Mouse (Mus musculus) hindbrain, embryonic 16.5 days (tissue): ENCODE data around the gene Dpp3. TPM values are rescaled to one million over a fixed set of nuclear protein-coding genes. Genes with fewer than 3 reads are reported as not detected.
A peak's percentile ranks its signal among the peaks of the same experiment; 100 is the strongest.
"Not testable (repeated sequence)": the region's sequence is repeated elsewhere in the genome, so short reads cannot be mapped to it uniquely, and the experiment has no call there.

Experiments
- ATAC-seq: fragments of 200-750 bp; cut with Nextera tagmentation; 2 replicates; pipeline ENCODE4 v1.8.0; 2017; ENCODE audit warnings: moderate TSS enrichment, moderate library complexity
- H3K27ac ChIP-seq: fragments of 300-500 bp; sonication (generic); 2 replicates; pipeline ENCODE4 v1.5.1; 2014; ENCODE audit warnings: low read depth, mild to moderate bottlenecking, control low read depth, low read length, moderate library complexity
- H3K27me3 ChIP-seq: fragments of 300-500 bp; sonication (generic); replicated peaks from 2 replicates; pipeline ENCODE4 v1.6.1; 2014; ENCODE audit warnings: low read length; ENCODE audit not compliant: control insufficient read depth, insufficient read depth
- H3K36me3 ChIP-seq: fragments of 300-500 bp; sonication (generic); 2 replicates; pipeline ENCODE4 v1.6.1; 2014; ENCODE audit warnings: mild to moderate bottlenecking, low read length, moderate library complexity, mixed read lengths; ENCODE audit not compliant: control insufficient read depth, insufficient read depth
- H3K4me1 ChIP-seq: fragments of 300-500 bp; sonication (generic); 2 replicates; pipeline ENCODE4 v1.6.1; 2014; ENCODE audit warnings: low read depth, low read length; ENCODE audit not compliant: control insufficient read depth, insufficient read depth
- H3K4me2 ChIP-seq: fragments of 300-500 bp; sonication (generic); 2 replicates; pipeline ENCODE4 v1.6.1; 2014; ENCODE audit warnings: mild to moderate bottlenecking, low read length, control low read depth, moderate library complexity
- H3K4me3 ChIP-seq: fragments of 300-500 bp; sonication (generic); 2 replicates; pipeline ENCODE4 v1.5.1; 2014; ENCODE audit warnings: mild to moderate bottlenecking, low read length, control low read depth, moderate library complexity
- H3K9ac ChIP-seq: fragments of 300-500 bp; sonication (generic); 2 replicates; pipeline ENCODE4 v1.6.1; 2014; ENCODE audit warnings: low read depth, mild to moderate bottlenecking, control low read depth, low read length, moderate library complexity
- H3K9me3 ChIP-seq: fragments of 300-500 bp; sonication (generic); 2 replicates; pipeline ENCODE4 v1.6.1; 2014; ENCODE audit warnings: mild to moderate bottlenecking, low read length, moderate library complexity; ENCODE audit not compliant: control insufficient read depth
- WGBS: fragments of 180-500 bp; shearing (Covaris S2); extraction: QIAGEN DNeasy Blood & Tissue Kit; methylation state at CpG from one replicate; pipeline ENCODE4 v1.1.7; 2014; 5-methylcytosine and 5-hydroxymethylcytosine counted together
- polyA plus RNA-seq: library from polyadenylated mRNA; unstranded; fragments of >200 nt; fragmentation: Nextera tagmentation; extraction: Ambion mirVana; gene quantifications from 2 replicates; pipeline ENCODE4 v1.2.1, GENCODE M21; 2015

The Dpp3 gene
- polyA plus RNA-seq = 102 and 115 TPM in 2 replicates

- H3K4me1 ChIP-seq = peaks cover 22% of the 10 kb centered on the region
- H3K27me3 ChIP-seq = no peaks in the 10 kb centered on the region
- H3K4me3 ChIP-seq = peak within 1 kb of the TSS; percentile 75
- ATAC-seq = peak; percentile 98
- H3K36me3 ChIP-seq = peaks cover 10% of the 10 kb centered on the region; the same call in 1 of the 2 replicates
- H3K9me3 ChIP-seq = no peaks in the 10 kb centered on the region
- WGBS = under 1% methylated on average over 32 of the region's 32 CpGs
- peak within 1 kb of the TSS; percentile 74 for H3K9ac ChIP-seq
- H3K27ac ChIP-seq = peak within 1 kb of the TSS; percentile 79
- peak within 1 kb of the TSS; percentile 59 for H3K4me2 ChIP-seq
These were observed at the start of gene Dpp3 for GRCm38 (mm10) chr19:4927904-4928531. TSS of gene Dpp3 (minus strand) at chr19:4928287.

- Histone ChIP-seq H3K4me2 (no peak overlapping the region), H3K9me3 (no peaks in the 10 kb centered on the region), H3K27ac (no peak overlapping the region), H3K4me3 (no peak overlapping the region), H3K9ac (no peak overlapping the region), H3K27me3 (no peaks in the 10 kb centered on the region), H3K36me3 (peaks cover 18% of the 10 kb centered on the region), H3K4me1 (no peaks in the 10 kb centered on the region; the same call in 1 of the 2 replicates)
- WGBS = 77% methylated on average over 2 of the region's 2 CpGs
- no peak for ATAC-seq
These were observed 40.1 kb upstream of the Dpp3 start for GRCm38 (mm10) chr19:4968236-4968635.

- Histone ChIP-seq H3K9me3 (no peaks in the 10 kb centered on the region), H3K4me1 (peaks cover 10% of the 10 kb centered on the region), H3K9ac (peak within 1 kb of the TSS; percentile 84), H3K27me3 (no peaks in the 10 kb centered on the region), H3K36me3 (peaks cover 18% of the 10 kb centered on the region), H3K4me2 (peak within 1 kb of the TSS; percentile 71), H3K27ac (peak within 1 kb of the TSS; percentile 87), H3K4me3 (peak within 1 kb of the TSS; percentile 69)
- WGBS = under 1% methylated on average over 34 of the region's 34 CpGs
- peak; percentile 98 for ATAC-seq
These were observed 34.0 kb upstream of the Dpp3 start, which contains the start of gene Mrpl11 for GRCm38 (mm10) chr19:4961928-4962601. TSS of gene Mrpl11 (plus strand) at chr19:4962147.

- H3K27ac ChIP-seq, ATAC-seq: not testable (repeated sequence)
- WGBS = 79% methylated on average over 9 of the region's 9 CpGs
These were observed 20.6 kb upstream of the Dpp3 start for GRCm38 (mm10) chr19:4948641-4949040.

GRCm38 (mm10) chr19:4945540-4945939 lies 17.5 kb upstream of the Dpp3 start:
- no peak overlapping the region for H3K4me2 ChIP-seq
- H3K9ac ChIP-seq = no peak overlapping the region
- H3K4me1 ChIP-seq = peaks cover 12% of the 10 kb centered on the region
- no peaks in the 10 kb centered on the region for H3K9me3 ChIP-seq
- no peaks in the 10 kb centered on the region for H3K36me3 ChIP-seq
- no peaks in the 10 kb centered on the region for H3K27me3 ChIP-seq
- no peak overlapping the region for H3K27ac ChIP-seq
- WGBS = 41% methylated on average over 6 of the region's 6 CpGs
- ATAC-seq = no peak
- no peak overlapping the region for H3K4me3 ChIP-seq

More at GRCm38 (mm10) chr19:4948641-4949040, 20.6 kb upstream of the Dpp3 start:
- H3K9ac ChIP-seq, H3K4me2 ChIP-seq, H3K9me3 ChIP-seq, H3K4me3 ChIP-seq, H3K27me3 ChIP-seq, H3K4me1 ChIP-seq, H3K36me3 ChIP-seq: not testable (repeated sequence)

- 6% methylated on average over 13 of the region's 13 CpGs for WGBS
- no peaks in the 10 kb centered on the region for H3K36me3 ChIP-seq
- peak overlapping the region; percentile 79 for H3K27ac ChIP-seq
- H3K27me3 ChIP-seq = no peaks in the 10 kb centered on the region
- peaks cover 12% of the 10 kb centered on the region for H3K4me1 ChIP-seq
- no peaks in the 10 kb centered on the region for H3K9me3 ChIP-seq
- peak overlapping the region; percentile 62 for H3K4me3 ChIP-seq
- ATAC-seq = peak; percentile 76; the same call in 1 of the 2 replicates
- H3K4me2 ChIP-seq = peak overlapping the region; percentile 80
- peak overlapping the region; percentile 77 for H3K9ac ChIP-seq
These were observed 15.1 kb upstream of the Dpp3 start for GRCm38 (mm10) chr19:4943253-4943588.

GRCm38 (mm10) chr19:4942551-4943252 lies 14.6 kb upstream of the Dpp3 start, which contains the start of gene Peli3:
TSS of gene Peli3 (minus strand) at chr19:4943127.
- Histone ChIP-seq H3K4me2 (peak within 1 kb of the TSS; percentile 80), H3K9me3 (no peaks in the 10 kb centered on the region), H3K4me1 (peaks cover 12% of the 10 kb centered on the region), H3K9ac (peak within 1 kb of the TSS; percentile 77), H3K4me3 (peak within 1 kb of the TSS; percentile 62), H3K27ac (peak within 1 kb of the TSS; percentile 79), H3K27me3 (no peaks in the 10 kb centered on the region), H3K36me3 (no peaks in the 10 kb centered on the region)
- WGBS = under 1% methylated on average over 49 of the region's 55 CpGs
- peak; percentile 96 for ATAC-seq

- H3K4me3 ChIP-seq = no peak overlapping the region
- no peak overlapping the region for H3K9ac ChIP-seq
- H3K27ac ChIP-seq = no peak overlapping the region
- H3K4me2 ChIP-seq = no peak overlapping the region
- no peaks in the 10 kb centered on the region for H3K27me3 ChIP-seq
- peaks cover 8% of the 10 kb centered on the region for H3K4me1 ChIP-seq
- no peaks in the 10 kb centered on the region for H3K9me3 ChIP-seq
- WGBS = 87% methylated on average over 17 of the region's 17 CpGs
- no peak for ATAC-seq
- H3K36me3 ChIP-seq = peaks cover 7% of the 10 kb centered on the region
These were observed 9.6 kb upstream of the Dpp3 start for GRCm38 (mm10) chr19:4937444-4938310.
